Mouse (Mus musculus) myocyte (in vitro differentiated cells): ENCODE data around the gene Tmem256. TPM values are rescaled to one million over a fixed set of nuclear protein-coding genes. Genes with fewer than 3 reads are reported as not detected.

Experiments used
- H3K27me3 ChIP-seq: one replicate; pipeline ENCODE4 v1.6.1; 2011; ENCODE audit not compliant: control insufficient read depth, insufficient read depth, insufficient read length
- H3K36me3 ChIP-seq: one replicate; pipeline ENCODE4 v1.6.1; 2011; ENCODE audit not compliant: control insufficient read depth, insufficient read depth
- H3K4me2 ChIP-seq: one replicate; pipeline ENCODE4 v1.6.1; 2011; ENCODE audit warnings: low read depth, control low read depth
- H3K4me3 ChIP-seq: one replicate; pipeline ENCODE4 v1.5.1; 2011; ENCODE audit warnings: mild to moderate bottlenecking, control low read depth, moderate library complexity
- H3K79me2 ChIP-seq: one replicate; pipeline ENCODE4 v1.6.1; 2011; ENCODE audit not compliant: control insufficient read depth, insufficient read depth
- H3ac ChIP-seq: one replicate; pipeline ENCODE4 v1.6.1; 2011; ENCODE audit not compliant: control insufficient read depth, insufficient read length
- CEBPB ChIP-seq: IDR thresholded peaks from 2 replicates; pipeline ENCODE4 v1.6.1; 2011; ENCODE audit warnings: mild to moderate bottlenecking, moderate library complexity; ENCODE audit not compliant: poor library complexity, insufficient read depth, severe bottlenecking
- E2F4 ChIP-seq: IDR thresholded peaks from one replicate; pipeline ENCODE4 v1.6.1; 2011; ENCODE audit warnings: mild to moderate bottlenecking, control low read depth, moderate library complexity; ENCODE audit not compliant: insufficient read depth
- MAX ChIP-seq: IDR thresholded peaks from one replicate; pipeline ENCODE4 v1.6.1; 2011; ENCODE audit warnings: low read depth, mild to moderate bottlenecking, control low read depth
- MYOD1 ChIP-seq, 3 experiments: IDR thresholded peaks; one replicate each; pipeline ENCODE4 v1.6.1; 2011; ENCODE audit warnings: control low read depth in 2 of 3, low read depth in 2 of 3, mild to moderate bottlenecking in 2 of 3, moderate library complexity in 1 of 3; ENCODE audit not compliant: insufficient read length in 2 of 3, control insufficient read depth in 1 of 3
- MYOG ChIP-seq, 3 experiments: IDR thresholded peaks; one replicate each; pipeline ENCODE4 v1.6.1; 2011; ENCODE audit warnings: control low read depth in 2 of 3, low read depth in 2 of 3, mild to moderate bottlenecking in 2 of 3; ENCODE audit not compliant: insufficient read length in 2 of 3, control insufficient read depth in 1 of 3, insufficient read depth in 1 of 3
- POLR2A ChIP-seq: IDR thresholded peaks from one replicate; pipeline ENCODE4 v1.6.1; 2011; ENCODE audit warnings: low read depth, mild to moderate bottlenecking, control low read depth, moderate library complexity; ENCODE audit not compliant: insufficient read length
- POLR2AphosphoS2 ChIP-seq: IDR thresholded peaks from one replicate; pipeline ENCODE4 v1.6.1; 2011; ENCODE audit warnings: low read depth, control low read depth; ENCODE audit not compliant: insufficient read length
- REST ChIP-seq: IDR thresholded peaks from one replicate; pipeline ENCODE4 v1.6.1; 2011; ENCODE audit warnings: mild to moderate bottlenecking, control low read depth, moderate library complexity; ENCODE audit not compliant: insufficient read depth, insufficient read length
- SRF ChIP-seq: IDR thresholded peaks from one replicate; pipeline ENCODE4 v1.6.1; 2011; ENCODE audit warnings: low read depth; ENCODE audit not compliant: control insufficient read depth, insufficient read length
- TCF12 ChIP-seq: IDR thresholded peaks from one replicate; pipeline ENCODE4 v1.6.1; 2011; ENCODE audit warnings: mild to moderate bottlenecking, control low read depth; ENCODE audit not compliant: poor library complexity, insufficient read depth, severe bottlenecking
- TCF3 ChIP-seq: IDR thresholded peaks from one replicate; pipeline ENCODE4 v1.6.1; 2011; ENCODE audit warnings: low read depth, control low read depth; ENCODE audit not compliant: insufficient read length
- USF1 ChIP-seq: IDR thresholded peaks from one replicate; pipeline ENCODE4 v1.6.1; 2011; ENCODE audit warnings: low read depth, mild to moderate bottlenecking, control low read depth, moderate library complexity
- polyA plus RNA-seq: library from polyadenylated mRNA; unstranded; fragments of >200 nt; fragmentation: generic; extraction: Trizol; gene quantifications from one replicate; pipeline ENCODE4 v1.2.1, GENCODE M21; 2012; ENCODE audit warnings: missing spikeins

Gene Tmem256
- polyA plus RNA-seq, 1 experiment = 259 TPM

GRCm38 (mm10) chr11:69880853-69881603, 42.7 kb downstream of the Tmem256 start, which contains the start of gene Kctd11:
Gene Kctd11, minus strand, starts transcription at chr11:69881406.
- no peaks in the 10 kb centered on the region for H3K36me3 ChIP-seq
- H3K27me3 ChIP-seq = no peaks in the 10 kb centered on the region
- TF ChIP-seq TCF12 (no peak), MYOG (IDR thresholded peaks at IDR 0.05; ENCODE audit: control insufficient read depth in 1 of 3, insufficient read depth in 1 of 3, insufficient read length in 2 of 3, low read depth in 2 of 3) (peak in 1 of 3 experiments; percentile 19), MYOD1 (IDR thresholded peaks at IDR 0.05; ENCODE audit: control insufficient read depth in 1 of 3, insufficient read length in 2 of 3, low read depth in 2 of 3) (peak in 1 of 3 experiments; percentile 31), SRF (no peak), E2F4 (no peak), POLR2A (peak; percentile 95), POLR2AphosphoS2 (peak; percentile 94)
- H3K4me2 ChIP-seq = peak within 1 kb of the TSS; percentile 93
- H3ac ChIP-seq = peak within 1 kb of the TSS; percentile 66
- H3K79me2 ChIP-seq = peaks cover 28% of the 10 kb centered on the region
- peak within 1 kb of the TSS; percentile 94 for H3K4me3 ChIP-seq

- Histone ChIP-seq H3K4me2 (peak overlapping the region; percentile 93), H3K27me3 (no peaks in the 10 kb centered on the region), H3K36me3 (no peaks in the 10 kb centered on the region), H3K4me3 (peak overlapping the region; percentile 94), H3ac (no peak overlapping the region), H3K79me2 (peaks cover 28% of the 10 kb centered on the region)
- TF ChIP-seq SRF (no peak), POLR2AphosphoS2 (no peak), MYOG (IDR thresholded peaks at IDR 0.05; ENCODE audit: control insufficient read depth in 1 of 3, insufficient read depth in 1 of 3, insufficient read length in 2 of 3, low read depth in 2 of 3) (no peak), TCF3 (no peak), POLR2A (no peak), E2F4 (no peak), MYOD1 (IDR thresholded peaks at IDR 0.05; ENCODE audit: control insufficient read depth in 1 of 3, insufficient read length in 2 of 3, low read depth in 2 of 3) (no peak), REST (no peak), CEBPB (no peak), MAX (no peak), TCF12 (no peak), USF1 (no peak)
These were observed 43.7 kb downstream of the Tmem256 start for GRCm38 (mm10) chr11:69881787-69882670.

GRCm38 (mm10) chr11:69883066-69883465, 44.8 kb downstream of the Tmem256 start:
- TF ChIP-seq USF1 (no peak), MYOG (IDR thresholded peaks at IDR 0.05; ENCODE audit: control insufficient read depth in 1 of 3, insufficient read depth in 1 of 3, insufficient read length in 2 of 3, low read depth in 2 of 3) (no peak), POLR2AphosphoS2 (no peak), MYOD1 (IDR thresholded peaks at IDR 0.05; ENCODE audit: control insufficient read depth in 1 of 3, insufficient read length in 2 of 3, low read depth in 2 of 3) (no peak), REST (no peak), SRF (no peak)
- Histone ChIP-seq H3K27me3 (no peaks in the 10 kb centered on the region), H3K4me2 (peak overlapping the region; percentile 26), H3K4me3 (no peak overlapping the region), H3K79me2 (peaks cover 24% of the 10 kb centered on the region), H3K36me3 (no peaks in the 10 kb centered on the region), H3ac (no peak overlapping the region)

- peak overlapping the region; percentile 31 for H3K4me2 ChIP-seq
- peaks cover 18% of the 10 kb centered on the region for H3K79me2 ChIP-seq
- H3ac ChIP-seq = no peak overlapping the region
- H3K36me3 ChIP-seq = no peaks in the 10 kb centered on the region
- H3K27me3 ChIP-seq = no peaks in the 10 kb centered on the region
- TF ChIP-seq USF1 (no peak), MAX (no peak), TCF12 (no peak), TCF3 (no peak), MYOD1 (IDR thresholded peaks at IDR 0.05; ENCODE audit: control insufficient read depth in 1 of 3, insufficient read length in 2 of 3, low read depth in 2 of 3) (no peak), E2F4 (no peak), MYOG (IDR thresholded peaks at IDR 0.05; ENCODE audit: control insufficient read depth in 1 of 3, insufficient read depth in 1 of 3, insufficient read length in 2 of 3, low read depth in 2 of 3) (no peak), REST (no peak), POLR2AphosphoS2 (no peak), SRF (no peak)
- no peak overlapping the region for H3K4me3 ChIP-seq
These were observed 45.3 kb downstream of the Tmem256 start for GRCm38 (mm10) chr11:69883527-69884151.
